Mouse (Mus musculus): ENCODE measurements at regions not wholly inside any gene's neighbourhood (a gene's known extent, or its start where the extent isn't known, plus 50 kb on each side); places are given as distances from the start of the nearest gene placed in this dataset.

DNA sequence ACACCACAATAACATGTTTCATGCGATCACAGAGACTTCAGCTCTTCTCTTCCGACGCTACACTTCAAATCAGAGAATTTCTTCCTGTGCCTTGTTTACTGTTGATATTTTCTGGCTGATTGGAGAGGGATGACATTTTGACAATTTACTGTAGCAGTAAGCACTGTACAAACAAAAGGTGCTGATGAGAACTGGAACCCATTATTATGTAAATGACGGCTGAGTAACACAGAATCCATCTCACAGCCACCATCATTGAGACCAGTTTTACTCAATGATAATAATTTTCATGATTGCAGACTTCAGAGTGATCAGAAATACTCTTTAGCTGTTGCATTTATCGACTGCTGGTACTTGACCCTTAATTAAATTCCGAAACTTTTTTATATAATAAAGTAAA lies 341.5 kb upstream of the Pou3f3 start:
- no peak for TF ChIP-seq POLR2A (IDR thresholded peaks at IDR 0.05; ENCODE audit: control insufficient read depth in 1 of 2, insufficient read depth in 1 of 2, low read depth in 1 of 2, low read length in 2 of 2, poor library complexity in 1 of 2)
- no peak for TF ChIP-seq TCF12 (IDR thresholded peaks at IDR 0.05; ENCODE audit: low read depth, low read length)
- TF ChIP-seq USF1 (IDR thresholded peaks at IDR 0.05; ENCODE audit: low read depth, low read length), result no peak
- no peak for TF ChIP-seq HCFC1 (IDR thresholded peaks at IDR 0.05; ENCODE audit: low read depth, low read length)
- no peak for TF ChIP-seq EP300 (IDR thresholded peaks at IDR 0.05; ENCODE audit: low read depth in 1 of 2, low read length in 2 of 2)
- TF ChIP-seq POLR2AphosphoS5 (IDR thresholded peaks at IDR 0.05; ENCODE audit: borderline replicate concordance, low read depth, low read length), result no peak
- TF ChIP-seq E2F4 (IDR thresholded peaks at IDR 0.05; ENCODE audit: borderline replicate concordance, low read depth, low read length), result no peak
- TF ChIP-seq MAX (IDR thresholded peaks at IDR 0.05; ENCODE audit: low read length), result no peak
- no peak for TF ChIP-seq CTCF (IDR thresholded peaks at IDR 0.05 in 2 of 3, conservative IDR thresholded peaks at IDR 0.05 in 1 of 3; ENCODE audit: control insufficient read depth in 1 of 3, insufficient read depth in 1 of 3, low read depth in 2 of 3, low read length in 3 of 3, poor library complexity in 1 of 3, severe bottlenecking in 1 of 3)
- TF ChIP-seq KAT2A (conservative IDR thresholded peaks at IDR 0.05; ENCODE audit: low read depth, low read length), result no peak

Data from MEL (cell line).